Mouse (Mus musculus) hindbrain, embryonic 10.5 days (tissue): Measurements from ENCODE around the gene Ubxn7. TPM values are rescaled to one million over a fixed set of nuclear protein-coding genes. Genes with fewer than 3 reads are reported as not detected.

ENCODE experiments used
- DNase-seq: peaks from one replicate; pipeline ENCODE4 v3.0.0-alpha.2; 2017; ENCODE audit warnings: low spot score
- H3K27ac ChIP-seq: fragments of 300-500 bp; sonication (generic); 2 replicates; pipeline ENCODE4 v1.5.1; 2016; ENCODE audit warnings: mild to moderate bottlenecking, moderate library complexity
- H3K27me3 ChIP-seq: fragments of 300-500 bp; sonication (generic); 2 replicates; pipeline ENCODE4 v1.6.1; 2016; ENCODE audit warnings: mild to moderate bottlenecking; ENCODE audit not compliant: poor library complexity, insufficient read depth, severe bottlenecking
- H3K36me3 ChIP-seq: fragments of 300-500 bp; sonication (generic); 2 replicates; pipeline ENCODE4 v1.6.1; 2016; ENCODE audit warnings: mild to moderate bottlenecking, moderate library complexity
- H3K4me1 ChIP-seq: fragments of 300-500 bp; sonication (generic); replicated peaks from 2 replicates; pipeline ENCODE4 v1.6.1; 2016; ENCODE audit warnings: mild to moderate bottlenecking
- H3K4me3 ChIP-seq: fragments of 300-500 bp; sonication (generic); 2 replicates; pipeline ENCODE4 v1.5.1; 2016; ENCODE audit warnings: mild to moderate bottlenecking, moderate library complexity
- H3K9me3 ChIP-seq: fragments of 300-500 bp; sonication (generic); 2 replicates; pipeline ENCODE4 v1.6.1; 2016; ENCODE audit warnings: mild to moderate bottlenecking, moderate library complexity
- WGBS: fragments of 180-500 bp; shearing (Covaris S2); methylation state at CpG from one replicate; pipeline ENCODE4 v1.1.7; 2016; 5-methylcytosine and 5-hydroxymethylcytosine counted together
- polyA plus RNA-seq: library from polyadenylated mRNA; unstranded; fragments of >200 nt; fragmentation: Nextera tagmentation; extraction: Ambion mirVana; gene quantifications from 2 replicates; pipeline ENCODE4 v1.2.1, GENCODE M21; 2016

Gene Ubxn7
- polyA plus RNA-seq, 1 experiment from 2014 or later = 27.0 TPM

GRCm38 (mm10) chr16:32419517-32420483 lies 87.7 kb downstream of the Ubxn7 start, which contains the start of gene Tctex1d2:
Gene Tctex1d2, plus strand, starts transcription at chr16:32419702.
- H3K27me3 ChIP-seq = no peaks in the 10 kb centered on the region
- peak within 1 kb of the TSS; percentile 59 for H3K4me3 ChIP-seq
- no peaks in the 10 kb centered on the region for H3K9me3 ChIP-seq
- no peaks in the 10 kb centered on the region for H3K36me3 ChIP-seq
- H3K4me1 ChIP-seq = peaks cover 14% of the 10 kb centered on the region
- H3K27ac ChIP-seq = peak within 1 kb of the TSS; percentile 91
- WGBS = 2% methylated on average over 45 of the region's 45 CpGs
- peak; percentile 95 for DNase-seq

- Histone ChIP-seq H3K4me1 (peaks cover 21% of the 10 kb centered on the region), H3K9me3 (no peaks in the 10 kb centered on the region), H3K27ac (no peak overlapping the region), H3K4me3 (no peak overlapping the region), H3K27me3 (no peaks in the 10 kb centered on the region), H3K36me3 (0 out of 2 replicates have a peak, but pooled peaks cover 4% of the 10 kb centered on the region)
- no peak for DNase-seq
- WGBS = 92% methylated on average over 3 of the region's 3 CpGs
Observed at GRCm38 (mm10) chr16:32427506-32427905, 95.4 kb downstream of the Ubxn7 start.

- under 1% methylated on average over 54 of the region's 54 CpGs for WGBS
- no peaks in the 10 kb centered on the region for H3K9me3 ChIP-seq
- peaks cover 21% of the 10 kb centered on the region for H3K4me1 ChIP-seq
- peak within 1 kb of the TSS; percentile 83 for H3K4me3 ChIP-seq
- H3K36me3 ChIP-seq = 0 out of 2 replicates have a peak, but pooled peaks cover 4% of the 10 kb centered on the region
- H3K27ac ChIP-seq = peak within 1 kb of the TSS; percentile 93
- H3K27me3 ChIP-seq = no peaks in the 10 kb centered on the region
- peak; percentile 95 for DNase-seq
Observed at GRCm38 (mm10) chr16:32430474-32431046, 98.5 kb downstream of the Ubxn7 start, which contains the start of gene Pcyt1a. Gene Pcyt1a, plus strand, starts transcription at chr16:32430921.

GRCm38 (mm10) chr16:32431047-32431591 lies 99.1 kb downstream of the Ubxn7 start:
- no peak for DNase-seq
- Histone ChIP-seq H3K9me3 (no peaks in the 10 kb centered on the region), H3K27ac (peak overlapping the region; percentile 93), H3K4me1 (peaks cover 21% of the 10 kb centered on the region), H3K4me3 (peak overlapping the region; percentile 83), H3K27me3 (no peaks in the 10 kb centered on the region), H3K36me3 (0 out of 2 replicates have a peak, but pooled peaks cover 4% of the 10 kb centered on the region)
- WGBS = 3% methylated on average over 28 of the region's 28 CpGs

- Histone ChIP-seq H3K27ac (no peak overlapping the region), H3K9me3 (no peaks in the 10 kb centered on the region), H3K27me3 (no peaks in the 10 kb centered on the region), H3K36me3 (0 out of 2 replicates have a peak, but pooled peaks cover under 1% of the 10 kb centered on the region), H3K4me3 (peak overlapping the region; percentile 83), H3K4me1 (peaks cover 21% of the 10 kb centered on the region)
- DNase-seq = no peak
- 90% methylated on average over 1 of the region's 1 CpGs for WGBS
Observed at GRCm38 (mm10) chr16:32431926-32432325, 99.9 kb downstream of the Ubxn7 start.

GRCm38 (mm10) chr16:32433138-32433537 lies 101.1 kb downstream of the Ubxn7 start:
- H3K27ac ChIP-seq = no peak overlapping the region
- no peaks in the 10 kb centered on the region for H3K9me3 ChIP-seq
- 83% methylated on average over 2 of the region's 2 CpGs for WGBS
- H3K4me1 ChIP-seq = peaks cover 21% of the 10 kb centered on the region
- DNase-seq = no peak
- H3K36me3 ChIP-seq = no peaks in the 10 kb centered on the region
- no peak overlapping the region for H3K4me3 ChIP-seq
- no peaks in the 10 kb centered on the region for H3K27me3 ChIP-seq

GRCm38 (mm10) chr16:32434066-32434465 lies 102.0 kb downstream of the Ubxn7 start:
- no peaks in the 10 kb centered on the region for H3K27me3 ChIP-seq
- 75% methylated on average over 6 of the region's 6 CpGs for WGBS
- no peak overlapping the region for H3K4me3 ChIP-seq
- peaks cover 21% of the 10 kb centered on the region for H3K4me1 ChIP-seq
- H3K36me3 ChIP-seq = no peaks in the 10 kb centered on the region
- H3K9me3 ChIP-seq = no peaks in the 10 kb centered on the region
- no peak for DNase-seq
- H3K27ac ChIP-seq = no peak overlapping the region

GRCm38 (mm10) chr16:32434691-32435090 lies 102.6 kb downstream of the Ubxn7 start:
- Histone ChIP-seq H3K4me3 (no peak overlapping the region), H3K9me3 (no peaks in the 10 kb centered on the region), H3K36me3 (no peaks in the 10 kb centered on the region), H3K4me1 (peaks cover 16% of the 10 kb centered on the region), H3K27ac (no peak overlapping the region), H3K27me3 (no peaks in the 10 kb centered on the region)
- DNase-seq = no peak

GRCm38 (mm10) chr16:32436657-32437056 lies 104.6 kb downstream of the Ubxn7 start:
- DNase-seq = no peak
- WGBS = 83% methylated on average over 1 of the region's 1 CpGs
- Histone ChIP-seq H3K27ac (no peak overlapping the region), H3K4me1 (peaks cover 4% of the 10 kb centered on the region), H3K9me3 (no peaks in the 10 kb centered on the region), H3K4me3 (no peak overlapping the region), H3K36me3 (peaks cover 6% of the 10 kb centered on the region; the same call in 1 of the 2 replicates), H3K27me3 (no peaks in the 10 kb centered on the region)

- Histone ChIP-seq H3K4me3 (no peak overlapping the region), H3K27ac (no peak overlapping the region), H3K36me3 (peaks cover 7% of the 10 kb centered on the region; the same call in 1 of the 2 replicates), H3K4me1 (no peaks in the 10 kb centered on the region), H3K27me3 (no peaks in the 10 kb centered on the region), H3K9me3 (no peaks in the 10 kb centered on the region)
- no peak for DNase-seq
- WGBS = 98% methylated on average over 1 of the region's 1 CpGs
Observed at GRCm38 (mm10) chr16:32437266-32437665, 105.2 kb downstream of the Ubxn7 start.

GRCm38 (mm10) chr16:32441432-32441831 lies 109.4 kb downstream of the Ubxn7 start:
- no peaks in the 10 kb centered on the region for H3K9me3 ChIP-seq
- 90% methylated on average over 3 of the region's 3 CpGs for whole genome bisulfite sequencing
- no peak overlapping the region for H3K4me3 ChIP-seq
- no peak for DNase-seq
- no peaks in the 10 kb centered on the region for H3K4me1 ChIP-seq
- H3K27ac ChIP-seq = no peak overlapping the region
- peaks cover 11% of the 10 kb centered on the region; the same call in 1 of the 2 replicates for H3K36me3 ChIP-seq
- no peaks in the 10 kb centered on the region for H3K27me3 ChIP-seq
